Mouse (Mus musculus) layer of hippocampus, adult 6 months (tissue): ENCODE data around the gene Acot6. TPM values are rescaled to one million over a fixed set of nuclear protein-coding genes. Genes with fewer than 3 reads are reported as not detected.

ENCODE experiments used
- long read RNA-seq, 2 experiments: library from polyadenylated mRNA; unstranded; transcript quantifications; one replicate each; pipeline ENCODE4 v2.0.0; 2019 to 2020
- polyA plus RNA-seq: library from polyadenylated mRNA; unstranded; fragments of <200 nt; fragmentation: Nextera tagmentation; gene quantifications from 2 replicates; pipeline ENCODE4 v1.2.3, GENCODE M21; 2021

Acot6 gene
- 2.0 and 2.2 TPM in 2 replicates for polyA plus RNA-seq
- long read RNA-seq, experiment 1, partial matches to known transcripts = 0 of 2 reads
- long read RNA-seq, experiment 1, other reads (novel, unspliced or antisense) = 2 of 2 reads
- long read RNA-seq, experiment 2, partial matches to known transcripts = 0 of 1 reads
- long read RNA-seq, experiment 2, other reads (novel, unspliced or antisense) = 0 of 1 reads

GRCm38 (mm10) chr12:84100604-84101492 is at the start of gene Acot6:
Gene Acot6 (plus strand): TSS chr12:84100654.

GRCm38 (mm10) chr12:84051937-84052474 is 48.4 kb upstream of the Acot6 start, which contains the start of gene Acot3:
Gene Acot3 (plus strand): TSS chr12:84052144.

GRCm38 (mm10) chr12:84068986-84069385 is 31.5 kb upstream of the Acot6 start, which contains the start of gene Acot5:
Gene Acot5 (plus strand): TSS chr12:84069325.

GRCm38 (mm10) chr12:84114153-84114994 is 13.9 kb downstream of the Acot6 start, which contains the start of gene Dnal1:
Gene Dnal1 (plus strand): TSS chr12:84114366.

DNA sequence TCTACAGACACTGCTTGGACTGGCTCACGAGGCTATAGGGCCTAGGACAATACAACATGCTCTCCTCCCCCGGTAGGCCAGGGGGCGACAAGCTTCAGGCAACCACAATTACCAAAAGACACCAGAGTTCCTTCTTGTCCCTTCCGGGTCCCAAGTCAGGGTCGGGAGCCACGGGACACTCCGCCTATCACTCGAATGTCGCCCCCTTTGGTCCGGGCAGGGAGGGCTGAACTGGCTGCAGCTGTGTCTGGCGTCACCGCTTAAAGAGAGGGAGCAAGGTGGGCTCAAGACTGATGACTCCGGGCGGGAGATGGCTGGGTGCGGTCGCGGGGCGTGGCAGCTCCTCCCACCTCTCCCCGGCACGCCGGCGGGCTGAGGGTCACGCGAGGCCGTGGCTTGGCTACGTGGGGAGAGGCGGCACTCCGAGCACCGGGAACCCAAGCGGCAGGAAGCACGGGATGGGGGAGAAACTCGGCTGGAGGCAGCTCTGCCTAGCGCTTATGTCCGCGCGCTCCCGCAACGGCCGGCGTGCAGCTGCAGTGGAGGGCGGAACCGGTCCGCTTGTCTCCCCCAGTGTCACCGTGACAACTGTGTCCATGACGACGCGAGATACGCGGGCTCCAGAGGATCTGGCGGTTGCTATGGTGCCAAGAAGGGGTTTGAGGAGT is 47.6 kb downstream of the Acot6 start, which contains the start of gene Pnma1:
Gene Pnma1 (minus strand): TSS at position 536 of the 668 bp plus-strand sequence.

Other genes starting within 250 kb of the Acot6 start
- gene Numb, start 178.7 kb upstream of the Acot6 start, polyA plus RNA-seq = 8.6 and 12.7 TPM in 2 replicates
- 13.3 and 18.4 TPM in 2 replicates for gene Riox1, start 150.0 kb upstream of the Acot6 start, polyA plus RNA-seq
- not detected in 2 replicates for gene Heatr4, start 115.8 kb upstream of the Acot6 start, polyA plus RNA-seq
- gene Acot2, start 112.8 kb upstream of the Acot6 start, polyA plus RNA-seq = 37.1 and 43.3 TPM in 2 replicates
- 42.1 and 43.0 TPM in 2 replicates for gene Acot1, start 91.2 kb upstream of the Acot6 start, polyA plus RNA-seq
- 1.6 and 1.7 TPM in 2 replicates for gene Acot4, start 62.3 kb upstream of the Acot6 start, polyA plus RNA-seq
- not detected in 2 replicates for gene Gm49366, start 61.7 kb upstream of the Acot6 start, polyA plus RNA-seq
- gene Acot3, start 48.5 kb upstream of the Acot6 start, polyA plus RNA-seq = 3.0 and 3.5 TPM in 2 replicates
- gene Acot5, start 31.3 kb upstream of the Acot6 start, polyA plus RNA-seq = 13.9 and 15.2 TPM in 2 replicates
- 20.4 and 21.2 TPM in 2 replicates for gene Dnal1, start 13.7 kb downstream of the Acot6 start, polyA plus RNA-seq
- 3.5 and 5.8 TPM in 2 replicates for gene Pnma1, start 47.8 kb downstream of the Acot6 start, polyA plus RNA-seq
- gene Elmsan1, start 118.2 kb downstream of the Acot6 start, polyA plus RNA-seq = 6.0 and 8.0 TPM in 2 replicates
- gene Ptgr2, start 184.6 kb downstream of the Acot6 start, polyA plus RNA-seq = 22.2 and 35.4 TPM in 2 replicates
- gene Zfp410, start 216.2 kb downstream of the Acot6 start, polyA plus RNA-seq = 20.4 and 21.8 TPM in 2 replicates